Mouse (Mus musculus) testis, adult 2 months (tissue): Measurements from ENCODE around the gene Rtn1.

ENCODE experiments used
- CTCF ChIP-seq: fragments of 200-500 bp; IDR thresholded peaks from 2 replicates; pipeline ENCODE4 v1.5.1; 2012; ENCODE audit warnings: low read depth, mild to moderate bottlenecking, inconsistent platforms, low read length, moderate library complexity; ENCODE audit not compliant: control insufficient read depth, insufficient read depth, insufficient replicate concordance
- POLR2A ChIP-seq: fragments of 200-500 bp; IDR thresholded peaks from 2 replicates; pipeline ENCODE4 v1.6.1; 2012; ENCODE audit warnings: low read depth, mild to moderate bottlenecking, inconsistent platforms, low read length, moderate library complexity; ENCODE audit not compliant: control insufficient read depth

DNA sequence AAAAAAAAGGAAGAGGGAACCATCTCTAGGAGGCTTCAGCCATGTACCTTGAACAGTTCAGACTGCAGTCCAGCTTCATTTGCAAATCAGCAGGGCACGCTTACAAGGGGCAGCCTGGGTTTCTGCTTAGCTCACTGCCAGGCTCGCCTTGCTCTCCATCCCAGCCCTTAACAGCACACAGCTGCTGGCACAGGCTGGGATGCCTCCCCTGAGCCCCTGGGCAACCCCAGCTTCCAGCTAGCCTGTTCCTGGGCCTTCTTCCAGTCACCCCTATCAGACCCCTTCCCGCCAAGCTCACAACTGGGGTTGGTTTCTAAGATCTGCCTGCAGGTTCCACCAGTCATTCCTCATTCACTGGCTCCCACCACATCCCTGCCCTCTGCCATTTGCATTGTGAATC is 155.8 kb downstream of the Rtn1 start:
- TF ChIP-seq CTCF (no peak), POLR2A (no peak)
